Mouse (Mus musculus): ENCODE results near the gene Lrrc8d. TPM values are rescaled to one million over a fixed set of nuclear protein-coding genes. Genes with fewer than 3 reads are reported as not detected.

The Lrrc8d gene
- polyA plus RNA-seq, 1 experiment: 5.7 TPM

DNA sequence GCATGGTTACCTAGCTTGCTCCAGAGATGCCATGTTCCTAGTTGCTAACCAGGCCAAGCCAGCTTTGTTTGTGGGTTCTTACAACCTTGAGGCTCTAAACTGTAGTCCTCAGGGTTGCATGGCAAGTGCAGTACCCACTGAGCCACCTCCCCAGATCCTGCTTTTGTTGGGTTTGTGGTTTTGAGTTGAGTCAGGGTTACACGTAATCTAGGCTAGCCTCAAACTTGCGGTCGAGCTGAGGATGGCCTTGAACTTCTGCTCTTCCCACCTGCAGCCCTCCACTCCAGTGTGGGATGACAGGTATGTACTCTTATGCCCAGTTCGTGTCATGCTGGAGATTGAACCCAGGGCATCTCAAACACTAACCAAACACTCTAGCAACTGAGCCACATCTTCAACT is 24.3 kb upstream of the Lrrc8d start:
- H3K4me1 ChIP-seq (replicated peaks; ENCODE audit: control insufficient read depth, insufficient read depth, low read length): no peaks in the 10 kb centered on the region
- no peaks in the 10 kb centered on the region for H3K36me3 ChIP-seq (ENCODE audit: control insufficient read depth, insufficient read depth, low read length)
- H3K27ac ChIP-seq (ENCODE audit: control insufficient read depth, insufficient read depth, low read length): no peak overlapping the region
- no peak for DNase-seq
- TF ChIP-seq POLR2A (IDR thresholded peaks at IDR 0.05; ENCODE audit: control insufficient read depth, extremely low read depth, insufficient read depth, low read length, poor library complexity) (no peak), CTCF (IDR thresholded peaks at IDR 0.05; ENCODE audit: borderline replicate concordance, control insufficient read depth, extremely low read depth, insufficient read depth, low read length, poor library complexity) (no peak)
- no peaks in the 10 kb centered on the region for H3K27me3 ChIP-seq (ENCODE audit: control insufficient read depth, insufficient read depth, low read length)
- WGBS: 45% methylated on average over 4 of the region's 4 CpGs
- H3K4me3 ChIP-seq (ENCODE audit: control insufficient read depth, insufficient read depth, low read length): no peak overlapping the region

DNA sequence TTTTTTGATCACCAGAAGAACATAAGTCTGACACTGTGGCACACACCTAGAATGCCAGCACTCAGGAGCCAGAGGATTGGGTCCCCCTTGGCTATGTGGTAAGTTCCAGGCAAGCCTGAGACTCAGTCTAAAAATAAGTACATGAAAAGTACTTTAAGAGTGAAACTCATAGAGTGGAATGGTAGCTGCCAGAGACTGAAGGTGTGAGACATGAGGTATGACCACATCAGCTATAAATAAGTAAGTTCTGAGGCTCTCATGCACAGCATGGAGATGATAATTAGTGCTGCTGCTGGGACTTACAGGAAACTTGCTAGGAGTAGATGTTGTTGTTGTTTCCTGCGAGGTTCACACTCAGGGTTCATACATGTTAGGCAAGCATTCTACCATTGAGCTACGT is 22.7 kb upstream of the Lrrc8d start:
- no peaks in the 10 kb centered on the region for H3K27me3 ChIP-seq (ENCODE audit: control insufficient read depth, insufficient read depth, low read length)
- no peak for TF ChIP-seq CTCF (IDR thresholded peaks at IDR 0.05; ENCODE audit: borderline replicate concordance, control insufficient read depth, extremely low read depth, insufficient read depth, low read length, poor library complexity)
- TF ChIP-seq POLR2A (IDR thresholded peaks at IDR 0.05; ENCODE audit: control insufficient read depth, extremely low read depth, insufficient read depth, low read length, poor library complexity): no peak
- H3K27ac ChIP-seq (ENCODE audit: control insufficient read depth, insufficient read depth, low read length): no peak overlapping the region
- no peak for DNase-seq
- H3K4me3 ChIP-seq (ENCODE audit: control insufficient read depth, insufficient read depth, low read length): no peak overlapping the region
- WGBS: 96% methylated on average over 2 of the region's 2 CpGs
- H3K36me3 ChIP-seq (ENCODE audit: control insufficient read depth, insufficient read depth, low read length): no peaks in the 10 kb centered on the region
- no peaks in the 10 kb centered on the region for H3K4me1 ChIP-seq (replicated peaks; ENCODE audit: control insufficient read depth, insufficient read depth, low read length)

DNA sequence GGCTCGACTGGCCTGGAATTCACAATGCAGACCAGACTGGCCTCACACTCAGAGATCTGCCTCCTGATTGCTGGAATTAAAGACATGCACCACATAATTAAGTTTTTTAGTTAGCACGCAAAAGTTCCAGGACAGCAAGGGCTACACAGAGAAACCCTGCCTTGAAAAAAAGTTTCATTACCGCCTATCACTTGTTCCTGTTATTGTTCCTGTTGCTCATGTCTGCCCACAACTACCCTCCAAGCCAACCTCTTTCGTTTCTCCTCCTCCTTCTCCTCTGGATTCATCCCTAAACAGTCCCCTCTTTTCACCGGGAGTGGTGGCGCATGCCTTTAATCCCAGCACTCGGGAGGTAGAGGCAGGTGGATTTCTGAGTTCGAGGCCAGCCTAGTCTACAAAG is 21.5 kb upstream of the Lrrc8d start:
- DNase-seq: no peak
- Histone ChIP-seq H3K4me3 (ENCODE audit: control insufficient read depth, insufficient read depth, low read length) (no peak overlapping the region), H3K27me3 (ENCODE audit: control insufficient read depth, insufficient read depth, low read length) (no peaks in the 10 kb centered on the region), H3K36me3 (ENCODE audit: control insufficient read depth, insufficient read depth, low read length) (no peaks in the 10 kb centered on the region), H3K27ac (ENCODE audit: control insufficient read depth, insufficient read depth, low read length) (no peak overlapping the region), H3K4me1 (replicated peaks; ENCODE audit: control insufficient read depth, insufficient read depth, low read length) (no peaks in the 10 kb centered on the region)
- TF ChIP-seq POLR2A (IDR thresholded peaks at IDR 0.05; ENCODE audit: control insufficient read depth, extremely low read depth, insufficient read depth, low read length, poor library complexity): no peak
- TF ChIP-seq CTCF (IDR thresholded peaks at IDR 0.05; ENCODE audit: borderline replicate concordance, control insufficient read depth, extremely low read depth, insufficient read depth, low read length, poor library complexity): no peak
- 89% methylated on average over 8 of the region's 8 CpGs for WGBS

GRCm38 (mm10) chr5:105679261-105679660 is 20.5 kb upstream of the Lrrc8d start:
- DNase-seq: no peak
- WGBS: 93% methylated on average over 4 of the region's 4 CpGs
- H3K4me1 ChIP-seq (replicated peaks; ENCODE audit: control insufficient read depth, insufficient read depth, low read length): no peaks in the 10 kb centered on the region
- no peak overlapping the region for H3K27ac ChIP-seq (ENCODE audit: control insufficient read depth, insufficient read depth, low read length)
- TF ChIP-seq POLR2A (IDR thresholded peaks at IDR 0.05; ENCODE audit: control insufficient read depth, extremely low read depth, insufficient read depth, low read length, poor library complexity) (no peak), CTCF (IDR thresholded peaks at IDR 0.05; ENCODE audit: borderline replicate concordance, control insufficient read depth, extremely low read depth, insufficient read depth, low read length, poor library complexity) (no peak)
- no peaks in the 10 kb centered on the region for H3K27me3 ChIP-seq (ENCODE audit: control insufficient read depth, insufficient read depth, low read length)
- no peaks in the 10 kb centered on the region for H3K36me3 ChIP-seq (ENCODE audit: control insufficient read depth, insufficient read depth, low read length)
- no peak overlapping the region for H3K4me3 ChIP-seq (ENCODE audit: control insufficient read depth, insufficient read depth, low read length)

GRCm38 (mm10) chr5:105679921-105680843 is 19.6 kb upstream of the Lrrc8d start:
- no peak for TF ChIP-seq CTCF (IDR thresholded peaks at IDR 0.05; ENCODE audit: borderline replicate concordance, control insufficient read depth, extremely low read depth, insufficient read depth, low read length, poor library complexity)
- TF ChIP-seq POLR2A (IDR thresholded peaks at IDR 0.05; ENCODE audit: control insufficient read depth, extremely low read depth, insufficient read depth, low read length, poor library complexity): no peak
- Histone ChIP-seq H3K4me1 (replicated peaks; ENCODE audit: control insufficient read depth, insufficient read depth, low read length) (0 out of 2 replicates have a peak, but pooled peaks cover under 1% of the 10 kb centered on the region), H3K27ac (ENCODE audit: control insufficient read depth, insufficient read depth, low read length) (no peak overlapping the region), H3K4me3 (ENCODE audit: control insufficient read depth, insufficient read depth, low read length) (no peak overlapping the region), H3K36me3 (ENCODE audit: control insufficient read depth, insufficient read depth, low read length) (no peaks in the 10 kb centered on the region), H3K27me3 (ENCODE audit: control insufficient read depth, insufficient read depth, low read length) (no peaks in the 10 kb centered on the region)
- WGBS: 93% methylated on average over 9 of the region's 9 CpGs
- no peak for DNase-seq

GRCm38 (mm10) chr5:105682143-105682611 is 17.6 kb upstream of the Lrrc8d start:
- DNase-seq: no peak
- no peaks in the 10 kb centered on the region for H3K36me3 ChIP-seq (ENCODE audit: control insufficient read depth, insufficient read depth, low read length)
- no peaks in the 10 kb centered on the region for H3K27me3 ChIP-seq (ENCODE audit: control insufficient read depth, insufficient read depth, low read length)
- no peak overlapping the region for H3K4me3 ChIP-seq (ENCODE audit: control insufficient read depth, insufficient read depth, low read length)
- WGBS: 93% methylated on average over 9 of the region's 9 CpGs
- H3K27ac ChIP-seq (ENCODE audit: control insufficient read depth, insufficient read depth, low read length): no peak overlapping the region
- H3K4me1 ChIP-seq (replicated peaks; ENCODE audit: control insufficient read depth, insufficient read depth, low read length): 0 out of 2 replicates have a peak, but pooled peaks cover 2% of the 10 kb centered on the region
- TF ChIP-seq CTCF (IDR thresholded peaks at IDR 0.05; ENCODE audit: borderline replicate concordance, control insufficient read depth, extremely low read depth, insufficient read depth, low read length, poor library complexity) (no peak), POLR2A (IDR thresholded peaks at IDR 0.05; ENCODE audit: control insufficient read depth, extremely low read depth, insufficient read depth, low read length, poor library complexity) (no peak)

Measured in thymus, adult 2 months (tissue).